In genomic region chr14:30630811-30631576, GRCm38 (mm10) we compare ENCODE assay signal across 8 mouse cellular contexts. TPM values are rescaled to one million over a fixed set of nuclear protein-coding genes. Genes with fewer than 3 reads are reported as not detected.
DNase-seq lines count a peak whose midpoint lies in the region; ATAC-seq and TF ChIP-seq lines count a peak whose summit lies in the region.

No protein-coding gene starts in this region.

- DNase-seq in cerebellum, postnatal 25 days, result peak; percentile 59 to 60
- no peak for DNase-seq in cerebellum, adult 8-10 months
- peak; percentile 85 for DNase-seq in MEL (ENCODE audit: low read depth, low spot score)
- no peak for DNase-seq in heart, postnatal 0 days (ENCODE audit: low spot score)
- DNase-seq in lung, postnatal 0 days (ENCODE audit: low spot score), result peak; percentile 89
- no peak for DNase-seq in Muller cell, postnatal 12 days (ENCODE audit: inconsistent ontology term)
- DNase-seq in midbrain, embryonic 11.5 days (ENCODE audit: low spot score, missing footprints), result no peak
- DNase-seq in left cerebral cortex, postnatal 4 days, result no peak

- H3K36me3 ChIP-seq in MEL (ENCODE audit: control insufficient read depth in 1 of 2, insufficient read depth in 2 of 2, low read length in 2 of 2), result peaks cover 0 to 14% of the 10 kb centered on the region in 2 experiments; a peak in 2 of 4 replicates
- no peaks in the 10 kb centered on the region for H3K36me3 ChIP-seq in heart, postnatal 0 days (replicated peaks; ENCODE audit: control insufficient read depth, insufficient read depth, low read length)
- no peaks in the 10 kb centered on the region for H3K36me3 ChIP-seq in lung, postnatal 0 days (ENCODE audit: insufficient read depth, low read length)
- H3K36me3 ChIP-seq in midbrain, embryonic 11.5 days (ENCODE audit: control insufficient read depth, insufficient read depth, low read length), result no peaks in the 10 kb centered on the region

- TF ChIP-seq POLR2A in MEL (IDR thresholded peaks at IDR 0.05; ENCODE audit: control insufficient read depth in 1 of 2, insufficient read depth in 1 of 2, low read depth in 1 of 2, low read length in 2 of 2, poor library complexity in 1 of 2), result 0 out of 4 replicates have a peak, but pooled peaks of 1 of the 2 experiments have one; percentile 34

- H3K79me2 ChIP-seq in MEL (ENCODE audit: control insufficient read depth, insufficient read depth, low read length, poor library complexity), result no peaks in the 10 kb centered on the region; the same call in 1 of the 2 replicates

- H3K27me3 ChIP-seq in MEL (ENCODE audit: control insufficient read depth in 1 of 2, insufficient read depth in 2 of 2, low read length in 2 of 2), result no peaks in the 10 kb centered on the region
- no peaks in the 10 kb centered on the region for H3K27me3 ChIP-seq in heart, postnatal 0 days (ENCODE audit: control insufficient read depth, insufficient read depth, low read length)
- no peaks in the 10 kb centered on the region for H3K27me3 ChIP-seq in lung, postnatal 0 days (replicated peaks; ENCODE audit: insufficient read depth, low read length)
- peaks cover 9% of the 10 kb centered on the region for H3K27me3 ChIP-seq in midbrain, embryonic 11.5 days (ENCODE audit: control insufficient read depth, insufficient read depth, low read length)

- no peak for ATAC-seq in heart, postnatal 0 days (ENCODE audit: insufficient read depth, low read depth)
- peak; percentile 73 for ATAC-seq in lung, postnatal 0 days
- ATAC-seq in midbrain, embryonic 11.5 days (ENCODE audit: low FRiP score), result no peak

- peak overlapping the region; percentile 89 for H3K27ac ChIP-seq in MEL (ENCODE audit: control insufficient read depth, low read depth, low read length)
- 0 out of 2 replicates have a peak overlapping the region, but pooled peaks have one; percentile 5 for H3K27ac ChIP-seq in heart, postnatal 0 days (ENCODE audit: low read depth)
- peak overlapping the region; percentile 91 for H3K27ac ChIP-seq in lung, postnatal 0 days (ENCODE audit: low read length)
- H3K27ac ChIP-seq in midbrain, embryonic 11.5 days (ENCODE audit: low read depth, low read length), result no peak overlapping the region

- peak overlapping the region; percentile 2 to 30; a peak in 3 of 4 replicates for H3K4me3 ChIP-seq in MEL (ENCODE audit: control insufficient read depth in 1 of 2, insufficient read depth in 1 of 2, low read depth in 2 of 2, low read length in 2 of 2)
- no peak overlapping the region for H3K4me3 ChIP-seq in heart, postnatal 0 days (ENCODE audit: low read depth, low read length)
- H3K4me3 ChIP-seq in lung, postnatal 0 days (ENCODE audit: low read depth, low read length), result no peak overlapping the region
- no peak overlapping the region for H3K4me3 ChIP-seq in midbrain, embryonic 11.5 days (ENCODE audit: low read depth, low read length)

- peaks cover 6 to 24% of the 10 kb centered on the region in 2 experiments; a peak in 3 of 4 replicates for H3K4me1 ChIP-seq in MEL (ENCODE audit: control insufficient read depth in 1 of 2, insufficient read depth in 2 of 2, low read length in 2 of 2)
- H3K4me1 ChIP-seq in heart, postnatal 0 days (ENCODE audit: control insufficient read depth, insufficient read depth), result peaks cover 8% of the 10 kb centered on the region; the same call in 1 of the 2 replicates
- peaks cover 18% of the 10 kb centered on the region for H3K4me1 ChIP-seq in lung, postnatal 0 days (ENCODE audit: insufficient read depth, low read depth, low read length)
- peaks cover 7% of the 10 kb centered on the region; the same call in 1 of the 2 replicates for H3K4me1 ChIP-seq in midbrain, embryonic 11.5 days (ENCODE audit: control insufficient read depth, insufficient read depth, low read length)

- intact Hi-C loops in left cerebral cortex, postnatal 4 days (cut with DNase I), result no loop called here

- TF ChIP-seq EP300 in MEL (IDR thresholded peaks at IDR 0.05; ENCODE audit: low read depth in 1 of 2, low read length in 2 of 2), result peak; percentile 20 to 24; a peak in 1 of 4 replicates
- no peak for TF ChIP-seq EP300 in heart, postnatal 0 days (IDR thresholded peaks at IDR 0.05; ENCODE audit: low read depth)
- no peak; the same call in 1 of the 2 replicates for TF ChIP-seq EP300 in lung, postnatal 0 days (IDR thresholded peaks at IDR 0.05)

- no peak overlapping the region for H3K4me2 ChIP-seq in heart, postnatal 0 days (ENCODE audit: low read depth, low read length)
- H3K4me2 ChIP-seq in lung, postnatal 0 days (replicated peaks; ENCODE audit: low read depth, low read length), result no peak overlapping the region
- H3K4me2 ChIP-seq in midbrain, embryonic 11.5 days, result no peak overlapping the region

- no peak for TF ChIP-seq CTCF in MEL (IDR thresholded peaks at IDR 0.05 in 2 of 3, conservative IDR thresholded peaks at IDR 0.05 in 1 of 3; ENCODE audit: control insufficient read depth in 1 of 3, insufficient read depth in 1 of 3, low read depth in 2 of 3, low read length in 3 of 3, poor library complexity in 1 of 3, severe bottlenecking in 1 of 3)
- TF ChIP-seq CTCF in heart, postnatal 0 days (IDR thresholded peaks at IDR 0.05; ENCODE audit: low read depth), result no peak
- TF ChIP-seq CTCF in lung, postnatal 0 days (IDR thresholded peaks at IDR 0.05), result no peak

- H3K9me3 ChIP-seq in MEL (replicated peaks; ENCODE audit: insufficient read depth, low read length), result no peaks in the 10 kb centered on the region
- no peaks in the 10 kb centered on the region for H3K9me3 ChIP-seq in heart, postnatal 0 days (replicated peaks; ENCODE audit: control insufficient read depth, low read length)
- no peaks in the 10 kb centered on the region for H3K9me3 ChIP-seq in lung, postnatal 0 days (ENCODE audit: low read length)
- no peaks in the 10 kb centered on the region for H3K9me3 ChIP-seq in midbrain, embryonic 11.5 days (ENCODE audit: control insufficient read depth, low read length)

- H3K9ac ChIP-seq in MEL (ENCODE audit: control insufficient read depth, low read depth, low read length, poor library complexity, severe bottlenecking), result peak overlapping the region; percentile 56
- H3K9ac ChIP-seq in heart, postnatal 0 days (replicated peaks; ENCODE audit: low read depth, low read length), result no peak overlapping the region
- H3K9ac ChIP-seq in lung, postnatal 0 days (replicated peaks; ENCODE audit: low read depth), result no peak overlapping the region
- no peak overlapping the region for H3K9ac ChIP-seq in midbrain, embryonic 11.5 days (ENCODE audit: low read length)

- 57% methylated on average over 5 of the region's 5 CpGs for WGBS in heart, postnatal 0 days
- 46% methylated on average over 5 of the region's 5 CpGs for WGBS in lung, postnatal 0 days
- WGBS in midbrain, embryonic 11.5 days, result 83% methylated on average over 5 of the region's 5 CpGs

- no peak for TF ChIP-seq RAD21 in MEL (IDR thresholded peaks at IDR 0.05; ENCODE audit: low read depth, low read length)

TF ChIP-seq in MEL, 35 proteins besides CTCF, POLR2A, EP300 and RAD21:
- TF ChIP-seq SIN3A (IDR thresholded peaks at IDR 0.05; ENCODE audit: low read length) (no peak; the same call in 1 of the 2 replicates), GATA1 (IDR thresholded peaks at IDR 0.05; ENCODE audit: low read depth, low read length) (0 out of 2 replicates have a peak, but pooled peaks have one; percentile 14), POLR2AphosphoS2 (IDR thresholded peaks at IDR 0.05; ENCODE audit: low read length) (no peak), TAL1 (IDR thresholded peaks at IDR 0.05; ENCODE audit: low read length) (no peak), ELF1 (IDR thresholded peaks at IDR 0.05; ENCODE audit: low read depth, low read length) (peak; percentile 34; the same call in 1 of the 2 replicates), TCF12 (IDR thresholded peaks at IDR 0.05; ENCODE audit: low read depth, low read length) (0 out of 2 replicates have a peak, but pooled peaks have one; percentile 9), NRF1 (IDR thresholded peaks at IDR 0.05; ENCODE audit: insufficient read depth, low read depth, low read length, poor library complexity, severe bottlenecking) (no peak), MXI1 (IDR thresholded peaks at IDR 0.05; ENCODE audit: low read depth, low read length) (peak; percentile 33), TBP (IDR thresholded peaks at IDR 0.05; ENCODE audit: low read depth, low read length) (peak; percentile 29; the same call in 1 of the 2 replicates)

RNA-seq across cellular contexts. Expression of gene Prkcd, which starts 5.0 kb away (rescaled TPM):
- 33.9 and 37.4 TPM in 2 replicates for total RNA-seq in MEL (2012; rRNA removed)
- polyA plus RNA-seq in MEL (2012; ENCODE audit: insufficient read depth in 1 of 2, insufficient read length in 2 of 2, low read depth in 1 of 2, low replicate concordance in 2 of 2, missing spikeins in 1 of 2), result 10 to 100 TPM in 1 of 2 experiments, not detected in 1; 72.7 TPM
- 19.3 and 30.1 TPM in 2 replicates for total RNA-seq in heart, postnatal 0 days (2014; rRNA removed; ENCODE audit: low replicate concordance)
- polyA plus RNA-seq in heart, postnatal 0 days (2015; fragmentation: Nextera tagmentation; extraction: Ambion mirVana), result 14.9 and 15.8 TPM in 2 replicates
- polyA plus RNA-seq in lung, postnatal 0 days (2015; fragmentation: Nextera tagmentation; extraction: Ambion mirVana), result 59.4 and 68.4 TPM in 2 replicates
- polyA plus RNA-seq in midbrain, embryonic 11.5 days (2014; fragmentation: Nextera tagmentation; extraction: Ambion mirVana), result 17.6 and 20.1 TPM in 2 replicates
- total RNA-seq in left cerebral cortex, postnatal 4 days (2021), result 10 to 100 TPM; 39.5 to 41.4 TPM

RNA-seq across cellular contexts. Expression of gene Rft1, which starts 23.2 kb away (rescaled TPM):
- total RNA-seq in MEL (2012; rRNA removed), result 8.0 and 9.1 TPM in 2 replicates
- 10 to 100 TPM in 1 of 2 experiments, not detected in 1; 11.3 TPM for polyA plus RNA-seq in MEL (2012; ENCODE audit: insufficient read depth in 1 of 2, insufficient read length in 2 of 2, low read depth in 1 of 2, low replicate concordance in 2 of 2, missing spikeins in 1 of 2)
- 13.3 and 17.6 TPM in 2 replicates for total RNA-seq in heart, postnatal 0 days (2014; rRNA removed; ENCODE audit: low replicate concordance)
- polyA plus RNA-seq in heart, postnatal 0 days (2015; fragmentation: Nextera tagmentation; extraction: Ambion mirVana), result 10.4 and 11.0 TPM in 2 replicates
- polyA plus RNA-seq in lung, postnatal 0 days (2015; fragmentation: Nextera tagmentation; extraction: Ambion mirVana), result 14.4 and 15.5 TPM in 2 replicates
- 11.0 and 12.3 TPM in 2 replicates for polyA plus RNA-seq in midbrain, embryonic 11.5 days (2014; fragmentation: Nextera tagmentation; extraction: Ambion mirVana)
- total RNA-seq in left cerebral cortex, postnatal 4 days (2021), result 10 to 100 TPM in 1 of 2 experiments, 1 to 10 TPM in 1; 8.3 to 11.9 TPM

Comparison
In these comparisons a context has a peak if more than half of its experiments do, and no peak if none do; other contexts are left out.
1. DNase-seq: peak in cerebellum, postnatal 25 days (2 of 2), MEL (single experiment) and lung, postnatal 0 days (single experiment); none in cerebellum, adult 8-10 months (single experiment), heart, postnatal 0 days (single experiment), Muller cell, postnatal 12 days (single experiment), midbrain, embryonic 11.5 days (single experiment) and left cerebral cortex, postnatal 4 days (single experiment).
2. H3K4me3 ChIP-seq: peak in MEL (2 of 2); none in heart, postnatal 0 days (single experiment), lung, postnatal 0 days (single experiment) and midbrain, embryonic 11.5 days (single experiment).